Mouse (Mus musculus): ENCODE measurements around the gene Bicra. TPM values are rescaled to one million over a fixed set of nuclear protein-coding genes. Genes with fewer than 3 reads are reported as not detected.

Bicra gene
- polyA plus RNA-seq, 1 experiment from 2014 or later = 4.7 TPM

- Histone ChIP-seq H3K36me3 (ENCODE audit: control insufficient read depth, insufficient read depth) (peaks cover 32% of the 10 kb centered on the region), H3K4me2 (ENCODE audit: low read depth, low read length) (no peak overlapping the region), H3K4me1 (ENCODE audit: control insufficient read depth, insufficient read depth, low read length) (peaks cover under 1% of the 10 kb centered on the region), H3K27ac (ENCODE audit: low read length) (no peak overlapping the region), H3K9ac (ENCODE audit: low read length) (no peak overlapping the region), H3K9me3 (replicated peaks; ENCODE audit: control insufficient read depth, low read length) (0 out of 2 replicates have a peak, but pooled peaks cover 2% of the 10 kb centered on the region), H3K27me3 (ENCODE audit: control insufficient read depth, insufficient read depth, low read length) (no peaks in the 10 kb centered on the region), H3K4me3 (ENCODE audit: low read length) (no peak overlapping the region)
- no peak for ATAC-seq (replicated peaks; ENCODE audit: extremely low read depth, insufficient read depth, low FRiP score)
- WGBS = 44% methylated on average over 5 of the region's 5 CpGs
These were observed 73.0 kb downstream of the Bicra start for GRCm38 (mm10) chr7:15974712-15975111.

GRCm38 (mm10) chr7:15972247-15972646, 75.5 kb downstream of the Bicra start:
- H3K4me2 ChIP-seq (ENCODE audit: low read depth, low read length) = no peak overlapping the region
- H3K36me3 ChIP-seq (ENCODE audit: control insufficient read depth, insufficient read depth) = peaks cover 25% of the 10 kb centered on the region
- H3K4me3 ChIP-seq (ENCODE audit: low read length) = no peak overlapping the region
- 0 out of 2 replicates have a peak, but pooled peaks cover 2% of the 10 kb centered on the region for H3K9me3 ChIP-seq (replicated peaks; ENCODE audit: control insufficient read depth, low read length)
- no peak for ATAC-seq (replicated peaks; ENCODE audit: extremely low read depth, insufficient read depth, low FRiP score)
- no peak overlapping the region for H3K9ac ChIP-seq (ENCODE audit: low read length)
- H3K27me3 ChIP-seq (ENCODE audit: control insufficient read depth, insufficient read depth, low read length) = no peaks in the 10 kb centered on the region
- WGBS = 78% methylated on average over 25 of the region's 25 CpGs
- H3K4me1 ChIP-seq (ENCODE audit: control insufficient read depth, insufficient read depth, low read length) = no peaks in the 10 kb centered on the region
- no peak overlapping the region for H3K27ac ChIP-seq (ENCODE audit: low read length)

- ATAC-seq (replicated peaks; ENCODE audit: extremely low read depth, insufficient read depth, low FRiP score) = no peak
- Histone ChIP-seq H3K9me3 (replicated peaks; ENCODE audit: control insufficient read depth, low read length) (0 out of 2 replicates have a peak, but pooled peaks cover 2% of the 10 kb centered on the region), H3K27ac (ENCODE audit: low read length) (no peak overlapping the region), H3K4me2 (ENCODE audit: low read depth, low read length) (no peak overlapping the region), H3K9ac (ENCODE audit: low read length) (no peak overlapping the region), H3K4me3 (ENCODE audit: low read length) (no peak overlapping the region), H3K4me1 (ENCODE audit: control insufficient read depth, insufficient read depth, low read length) (peaks cover 5% of the 10 kb centered on the region), H3K36me3 (ENCODE audit: control insufficient read depth, insufficient read depth) (peaks cover 25% of the 10 kb centered on the region), H3K27me3 (ENCODE audit: control insufficient read depth, insufficient read depth, low read length) (no peaks in the 10 kb centered on the region)
- 79% methylated on average over 3 of the region's 3 CpGs for WGBS
These were observed 78.0 kb downstream of the Bicra start for GRCm38 (mm10) chr7:15969674-15970073.

- 0 out of 2 replicates have a peak, but pooled peaks cover 2% of the 10 kb centered on the region for H3K9me3 ChIP-seq (replicated peaks; ENCODE audit: control insufficient read depth, low read length)
- peaks cover 14% of the 10 kb centered on the region for H3K4me1 ChIP-seq (ENCODE audit: control insufficient read depth, insufficient read depth, low read length)
- H3K27me3 ChIP-seq (ENCODE audit: control insufficient read depth, insufficient read depth, low read length) = no peaks in the 10 kb centered on the region
- 82% methylated on average over 8 of the region's 8 CpGs for WGBS
- H3K36me3 ChIP-seq (ENCODE audit: control insufficient read depth, insufficient read depth) = peaks cover 17% of the 10 kb centered on the region
- no peak for ATAC-seq (replicated peaks; ENCODE audit: extremely low read depth, insufficient read depth, low FRiP score)
- H3K9ac ChIP-seq (ENCODE audit: low read length) = no peak overlapping the region
- no peak overlapping the region for H3K4me2 ChIP-seq (ENCODE audit: low read depth, low read length)
- no peak overlapping the region for H3K4me3 ChIP-seq (ENCODE audit: low read length)
- H3K27ac ChIP-seq (ENCODE audit: low read length) = no peak overlapping the region
These were observed 79.4 kb downstream of the Bicra start for GRCm38 (mm10) chr7:15968322-15968721.

- peak within 1 kb of the TSS; percentile 36; the same call in 1 of the 2 replicates for H3K27ac ChIP-seq (ENCODE audit: low read length)
- under 1% methylated on average over 22 of the region's 22 CpGs for WGBS
These were observed 80.4 kb downstream of the Bicra start, which contains the start of gene Ehd2 for GRCm38 (mm10) chr7:15967312-15967711. TSS of gene Ehd2 (minus strand) at chr7:15967567.

GRCm38 (mm10) chr7:15966489-15966888, 81.2 kb downstream of the Bicra start:
- no peak for ATAC-seq (replicated peaks; ENCODE audit: extremely low read depth, insufficient read depth, low FRiP score)
- Histone ChIP-seq H3K4me3 (ENCODE audit: low read length) (peak overlapping the region; percentile 63), H3K4me1 (ENCODE audit: control insufficient read depth, insufficient read depth, low read length) (peaks cover 33% of the 10 kb centered on the region), H3K27ac (ENCODE audit: low read length) (no peak overlapping the region), H3K9me3 (replicated peaks; ENCODE audit: control insufficient read depth, low read length) (0 out of 2 replicates have a peak, but pooled peaks cover 2% of the 10 kb centered on the region), H3K36me3 (ENCODE audit: control insufficient read depth, insufficient read depth) (peaks cover 8% of the 10 kb centered on the region), H3K9ac (ENCODE audit: low read length) (peak overlapping the region; percentile 82), H3K4me2 (ENCODE audit: low read depth, low read length) (peak overlapping the region; percentile 68), H3K27me3 (ENCODE audit: control insufficient read depth, insufficient read depth, low read length) (no peaks in the 10 kb centered on the region)
- WGBS = 59% methylated on average over 3 of the region's 3 CpGs

More at GRCm38 (mm10) chr7:15967312-15967711, 80.4 kb downstream of the Bicra start, which contains the start of gene Ehd2:
- peaks cover 25% of the 10 kb centered on the region for H3K4me1 ChIP-seq (ENCODE audit: control insufficient read depth, insufficient read depth, low read length)
- no peaks in the 10 kb centered on the region for H3K27me3 ChIP-seq (ENCODE audit: control insufficient read depth, insufficient read depth, low read length)
- H3K36me3 ChIP-seq (ENCODE audit: control insufficient read depth, insufficient read depth) = peaks cover 15% of the 10 kb centered on the region
- peak; percentile 83 for ATAC-seq (replicated peaks; ENCODE audit: extremely low read depth, insufficient read depth, low FRiP score)
- H3K9me3 ChIP-seq (replicated peaks; ENCODE audit: control insufficient read depth, low read length) = 0 out of 2 replicates have a peak, but pooled peaks cover 2% of the 10 kb centered on the region
- peak within 1 kb of the TSS; percentile 82 for H3K9ac ChIP-seq (ENCODE audit: low read length)
- H3K4me3 ChIP-seq (ENCODE audit: low read length) = peak within 1 kb of the TSS; percentile 63
- peak within 1 kb of the TSS; percentile 68 for H3K4me2 ChIP-seq (ENCODE audit: low read depth, low read length)

GRCm38 (mm10) chr7:15963798-15964652, 83.7 kb downstream of the Bicra start:
- H3K9ac ChIP-seq (ENCODE audit: low read length) = peak overlapping the region; percentile 54
- H3K4me2 ChIP-seq (ENCODE audit: low read depth, low read length) = peak overlapping the region; percentile 68; the same call in 1 of the 2 replicates
- no peak for ATAC-seq (replicated peaks; ENCODE audit: extremely low read depth, insufficient read depth, low FRiP score)
- peak overlapping the region; percentile 98 for H3K27ac ChIP-seq (ENCODE audit: low read length)
- peaks cover 12% of the 10 kb centered on the region; the same call in 1 of the 2 replicates for H3K36me3 ChIP-seq (ENCODE audit: control insufficient read depth, insufficient read depth)
- no peaks in the 10 kb centered on the region for H3K9me3 ChIP-seq (replicated peaks; ENCODE audit: control insufficient read depth, low read length)
- H3K4me3 ChIP-seq (ENCODE audit: low read length) = peak overlapping the region; percentile 63
- peaks cover 44% of the 10 kb centered on the region for H3K4me1 ChIP-seq (ENCODE audit: control insufficient read depth, insufficient read depth, low read length)
- no peaks in the 10 kb centered on the region for H3K27me3 ChIP-seq (ENCODE audit: control insufficient read depth, insufficient read depth, low read length)
- 71% methylated on average over 32 of the region's 32 CpGs for WGBS

- Histone ChIP-seq H3K9me3 (replicated peaks; ENCODE audit: control insufficient read depth, low read length) (no peaks in the 10 kb centered on the region), H3K36me3 (ENCODE audit: control insufficient read depth, insufficient read depth) (peaks cover 19% of the 10 kb centered on the region), H3K27ac (ENCODE audit: low read length) (peak overlapping the region; percentile 98), H3K4me2 (ENCODE audit: low read depth, low read length) (peak overlapping the region; percentile 68), H3K4me3 (ENCODE audit: low read length) (peak overlapping the region; percentile 35), H3K9ac (ENCODE audit: low read length) (peak overlapping the region; percentile 63), H3K4me1 (ENCODE audit: control insufficient read depth, insufficient read depth, low read length) (peaks cover 44% of the 10 kb centered on the region), H3K27me3 (ENCODE audit: control insufficient read depth, insufficient read depth, low read length) (no peaks in the 10 kb centered on the region)
- 14% methylated on average over 12 of the region's 12 CpGs for WGBS
- peak; percentile 78 for ATAC-seq (replicated peaks; ENCODE audit: extremely low read depth, insufficient read depth, low FRiP score)
These were observed 85.1 kb downstream of the Bicra start for GRCm38 (mm10) chr7:15962311-15963288.

Measured in heart, embryonic 16.5 days (tissue).